Mouse (Mus musculus): ENCODE results near the gene Gngt1. TPM values are rescaled to one million over a fixed set of nuclear protein-coding genes. Genes with fewer than 3 reads are reported as not detected.

Gene Gngt1
- polyA plus RNA-seq (2012; rRNA removed) = 0.08 and 0.11 TPM in 2 replicates

GRCm38 (mm10) chr6:3993492-3993891, at the start of gene Gngt1:
Gngt1 (plus strand) TSS chr6:3993792.

GRCm38 (mm10) chr6:3988750-3989149, 4.8 kb upstream of the Gngt1 start, which contains the start of gene Tfpi2:
Tfpi2 (minus strand) TSS chr6:3988919.

DNA sequence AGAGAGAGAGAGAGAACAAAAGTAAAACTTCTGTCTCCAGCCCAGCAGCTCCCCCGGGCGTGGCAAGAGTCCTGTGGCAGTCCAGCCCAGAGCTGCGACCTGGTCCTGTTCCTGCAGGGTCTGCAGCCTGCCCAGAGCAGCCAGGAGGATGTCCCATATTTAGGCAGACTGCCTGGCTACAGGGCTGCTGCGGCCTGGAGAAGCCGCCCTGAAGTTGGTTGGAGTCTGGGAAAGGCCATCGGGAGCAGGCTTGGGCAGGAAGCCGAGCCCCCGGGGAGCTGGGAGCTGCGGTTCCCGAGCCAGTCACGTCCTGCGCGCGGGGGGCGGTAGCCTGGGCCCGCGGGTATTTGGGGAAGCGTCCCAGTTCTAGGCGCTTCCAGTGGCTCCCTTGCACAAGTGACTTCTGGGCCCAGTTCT, 10.3 kb downstream of the Gngt1 start, which contains the start of gene Gng11:
Gene Gng11 (plus strand): TSS at position 15 of the 417 bp plus-strand sequence.

Other genes with a start within 250 kb of the Gngt1 start
- gene Calcr, start 229.1 kb upstream of the Gngt1 start, polyA plus RNA-seq (2012; rRNA removed) = not detected in 2 replicates
- gene Tfpi2, start 4.9 kb upstream of the Gngt1 start, polyA plus RNA-seq (2012; rRNA removed) = 58.8 and 64.8 TPM in 2 replicates
- gene Gng11, start 10.1 kb downstream of the Gngt1 start, polyA plus RNA-seq (2012; rRNA removed) = 21.4 and 31.7 TPM in 2 replicates
- 36.8 and 39.9 TPM in 2 replicates for gene Bet1, start 93.2 kb downstream of the Gngt1 start, polyA plus RNA-seq (2012; rRNA removed)